Mouse (Mus musculus) embryonic facial prominence, embryonic 11.5 days (tissue): Measurements from ENCODE around the gene Klhdc4. TPM values are rescaled to one million over a fixed set of nuclear protein-coding genes. Genes with fewer than 3 reads are reported as not detected.

Experiments
- ATAC-seq: fragments of 200-750 bp; cut with Nextera tagmentation; replicated peaks from 2 replicates; pipeline ENCODE4 v1.8.0; 2017; ENCODE audit warnings: low read depth; ENCODE audit not compliant: insufficient number of reproducible peaks, low FRiP score, low TSS enrichment
- DNase-seq: peaks from one replicate; pipeline ENCODE4 v3.0.0-alpha.2; 2015; ENCODE audit warnings: low spot score
- H3K27ac ChIP-seq: fragments of 300-500 bp; sonication (generic); replicated peaks from 2 replicates; pipeline ENCODE4 v1.5.1; 2014; ENCODE audit warnings: mild to moderate bottlenecking, low read depth, low read length, control low read depth
- H3K27me3 ChIP-seq: fragments of 300-500 bp; sonication (generic); 2 replicates; pipeline ENCODE4 v1.6.1; 2014; ENCODE audit warnings: mild to moderate bottlenecking, low read length, moderate library complexity, mixed read lengths; ENCODE audit not compliant: control insufficient read depth, insufficient read depth
- H3K36me3 ChIP-seq: fragments of 300-500 bp; sonication (generic); replicated peaks from 2 replicates; pipeline ENCODE4 v1.6.1; 2014; ENCODE audit warnings: low read depth, mild to moderate bottlenecking, low read length, moderate library complexity, mixed read lengths; ENCODE audit not compliant: control insufficient read depth, insufficient read depth
- H3K4me1 ChIP-seq: fragments of 300-500 bp; sonication (generic); 2 replicates; pipeline ENCODE4 v1.6.1; 2014; ENCODE audit warnings: low read length, mixed read lengths; ENCODE audit not compliant: control insufficient read depth, insufficient read depth
- H3K4me2 ChIP-seq: fragments of 300-500 bp; sonication (generic); 2 replicates; pipeline ENCODE4 v1.6.1; 2014; ENCODE audit warnings: low read depth, mild to moderate bottlenecking, control low read depth, low read length, moderate library complexity
- H3K4me3 ChIP-seq: fragments of 300-500 bp; sonication (generic); 2 replicates; pipeline ENCODE4 v1.5.1; 2014; ENCODE audit warnings: low read depth, low read length, control low read depth
- H3K9ac ChIP-seq: fragments of 300-500 bp; sonication (generic); replicated peaks from 2 replicates; pipeline ENCODE4 v1.6.1; 2014; ENCODE audit warnings: mild to moderate bottlenecking, control low read depth, low read length
- H3K9me3 ChIP-seq: fragments of 300-500 bp; sonication (generic); replicated peaks from 2 replicates; pipeline ENCODE4 v1.6.1; 2016; ENCODE audit warnings: mild to moderate bottlenecking, low read length, inconsistent platforms, mixed read lengths; ENCODE audit not compliant: control insufficient read depth
- WGBS: fragments of 180-500 bp; shearing (Covaris S2); extraction: QIAGEN DNeasy Blood & Tissue Kit; methylation state at CpG from one replicate; pipeline ENCODE4 v1.1.7; 2014; 5-methylcytosine and 5-hydroxymethylcytosine counted together
- polyA plus RNA-seq: library from polyadenylated mRNA; unstranded; fragments of >200 nt; fragmentation: Nextera tagmentation; extraction: Ambion mirVana; gene quantifications from 2 replicates; pipeline ENCODE4 v1.2.1, GENCODE M21; 2014

Gene Klhdc4
- polyA plus RNA-seq, 1 experiment from 2014 or later, result 43.1 TPM

DNA sequence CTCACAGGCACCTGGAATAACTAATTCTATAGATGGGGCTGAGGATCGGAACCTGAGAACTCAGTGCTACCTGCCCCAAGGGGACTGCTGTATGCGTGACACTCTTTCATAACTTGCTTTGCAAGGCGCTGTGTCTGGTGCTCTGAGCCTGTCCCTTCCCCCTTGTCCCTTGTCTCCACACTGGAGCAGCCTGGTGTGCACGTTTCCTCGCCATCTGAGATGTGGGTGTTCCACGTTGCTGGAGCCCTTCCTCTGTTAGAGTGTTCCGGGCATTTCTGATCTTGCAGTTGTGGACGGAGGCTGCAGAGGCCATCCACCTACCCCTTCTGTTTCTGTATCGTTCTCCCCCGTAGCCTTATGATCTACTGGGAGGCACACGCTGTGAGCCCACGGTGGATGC lies 70.9 kb downstream of the Klhdc4 start:
- DNase-seq (no peak), ATAC-seq (no peak)
- WGBS, result 72% methylated on average over 12 of the region's 12 CpGs
- Histone ChIP-seq H3K9me3 (no peaks in the 10 kb centered on the region), H3K9ac (no peak overlapping the region), H3K4me2 (no peak overlapping the region), H3K27ac (no peak overlapping the region), H3K27me3 (no peaks in the 10 kb centered on the region), H3K4me3 (no peak overlapping the region), H3K4me1 (no peaks in the 10 kb centered on the region), H3K36me3 (no peaks in the 10 kb centered on the region)

DNA sequence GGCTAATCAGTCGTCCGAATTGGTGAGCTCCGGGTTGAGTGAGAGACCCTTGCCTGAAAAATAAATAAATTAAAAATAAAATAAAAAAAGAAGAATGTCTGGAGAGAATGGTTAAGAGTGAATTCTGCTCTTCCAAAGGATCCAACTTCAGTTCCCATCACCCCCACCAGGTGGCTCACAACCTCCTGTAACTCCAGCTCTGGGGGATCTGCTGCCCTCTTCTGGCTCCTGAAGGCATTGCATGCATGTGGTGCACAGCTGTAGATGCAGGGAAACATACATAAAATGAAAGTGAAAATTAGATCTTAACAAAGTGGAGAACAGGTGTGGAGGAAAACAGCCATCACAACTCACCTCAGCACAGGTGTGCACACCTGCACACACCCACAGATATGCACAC lies 78.0 kb downstream of the Klhdc4 start:
- H3K9ac ChIP-seq, result no peak overlapping the region
- no peaks in the 10 kb centered on the region for H3K27me3 ChIP-seq
- H3K27ac ChIP-seq, result no peak overlapping the region
- H3K4me3 ChIP-seq, result no peak overlapping the region
- H3K36me3 ChIP-seq, result no peaks in the 10 kb centered on the region
- no peak for ATAC-seq
- no peaks in the 10 kb centered on the region for H3K4me1 ChIP-seq
- peak; percentile 72 for DNase-seq
- WGBS, result 29% methylated on average over 3 of the region's 3 CpGs
- no peak overlapping the region for H3K4me2 ChIP-seq
- H3K9me3 ChIP-seq, result no peaks in the 10 kb centered on the region

DNA sequence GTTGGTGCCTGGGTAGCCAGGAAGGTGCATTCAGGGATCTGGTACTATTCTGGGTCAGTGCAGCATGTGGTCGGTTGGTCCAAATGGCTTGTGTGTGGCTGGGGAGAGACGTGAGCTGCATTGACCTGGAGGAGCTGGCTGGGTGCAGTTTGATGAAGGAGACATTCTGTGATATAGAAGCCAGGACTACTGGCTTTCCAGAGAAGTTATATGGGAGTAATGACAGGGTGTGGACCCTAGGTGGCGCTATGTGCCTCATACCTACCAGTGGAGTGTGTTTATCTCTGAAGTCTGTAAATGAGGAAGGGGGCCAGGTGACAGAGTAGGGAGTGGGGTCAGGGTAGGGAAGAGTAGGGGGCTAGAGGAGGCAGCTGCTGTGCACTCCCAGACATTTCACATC lies 78.9 kb downstream of the Klhdc4 start:
- Histone ChIP-seq H3K27ac (no peak overlapping the region), H3K36me3 (no peaks in the 10 kb centered on the region), H3K9ac (no peak overlapping the region), H3K4me2 (no peak overlapping the region), H3K27me3 (no peaks in the 10 kb centered on the region), H3K4me3 (no peak overlapping the region), H3K9me3 (no peaks in the 10 kb centered on the region), H3K4me1 (no peaks in the 10 kb centered on the region)
- DNase-seq, result no peak
- 35% methylated on average over 3 of the region's 3 CpGs for WGBS
- ATAC-seq, result no peak

DNA sequence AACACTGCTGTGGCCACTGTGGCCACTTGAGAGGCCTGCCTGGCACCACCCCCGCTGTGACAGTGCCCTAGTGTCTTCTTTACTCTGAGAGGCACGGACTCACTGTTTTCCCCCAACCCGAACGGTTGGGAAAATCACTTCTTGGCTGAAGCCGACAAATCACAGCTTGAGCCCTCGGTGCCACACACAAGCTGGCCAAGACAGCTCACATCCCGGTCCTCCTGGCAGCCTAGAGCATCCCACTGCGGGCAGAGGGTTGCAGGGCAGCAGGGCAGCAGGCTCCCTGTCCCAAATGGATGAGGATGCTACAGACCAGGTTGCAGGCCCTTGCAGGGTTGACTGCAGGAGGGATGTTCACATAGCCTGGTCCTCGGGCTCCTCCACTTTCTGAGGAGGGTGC lies 79.9 kb downstream of the Klhdc4 start:
- Histone ChIP-seq H3K4me3 (no peak overlapping the region), H3K9me3 (no peaks in the 10 kb centered on the region), H3K4me2 (no peak overlapping the region), H3K4me1 (no peaks in the 10 kb centered on the region), H3K9ac (no peak overlapping the region), H3K36me3 (no peaks in the 10 kb centered on the region), H3K27me3 (no peaks in the 10 kb centered on the region), H3K27ac (no peak overlapping the region)
- DNase-seq, result no peak
- no peak for ATAC-seq
- 82% methylated on average over 9 of the region's 9 CpGs for WGBS

Other genes with a start within 250 kb of the Klhdc4 start
- 225 and 236 TPM in 2 replicates for gene Map1lc3b, start 239.2 kb downstream of the Klhdc4 start, polyA plus RNA-seq
- gene Zcchc14, start 176.7 kb downstream of the Klhdc4 start, polyA plus RNA-seq, result 17.4 and 19.7 TPM in 2 replicates
- gene Jph3, start 99.9 kb downstream of the Klhdc4 start, polyA plus RNA-seq, result 4.1 and 4.3 TPM in 2 replicates
- 17.7 and 19.7 TPM in 2 replicates for gene Slc7a5, start 78.1 kb upstream of the Klhdc4 start, polyA plus RNA-seq
- not detected in 2 replicates for gene Car5a, start 115.3 kb upstream of the Klhdc4 start, polyA plus RNA-seq
- gene Banp, start 120.2 kb upstream of the Klhdc4 start, polyA plus RNA-seq, result 50.5 and 56.2 TPM in 2 replicates